Mouse (Mus musculus) E14TG2a.4 (cell line): ENCODE measurements at regions not wholly inside any gene's neighbourhood (a gene's known extent, or its start where the extent isn't known, plus 50 kb on each side); places are given as distances from the start of the nearest gene placed in this dataset.

Experiments used
- CTCF ChIP-seq: conservative IDR thresholded peaks from 2 replicates; pipeline ENCODE4 v1.5.1; 2014; ENCODE audit warnings: low read length
- NANOG ChIP-seq: IDR thresholded peaks from 2 replicates; pipeline ENCODE4 v1.6.1; 2014; ENCODE audit warnings: borderline replicate concordance, low read length, mixed read lengths

DNA sequence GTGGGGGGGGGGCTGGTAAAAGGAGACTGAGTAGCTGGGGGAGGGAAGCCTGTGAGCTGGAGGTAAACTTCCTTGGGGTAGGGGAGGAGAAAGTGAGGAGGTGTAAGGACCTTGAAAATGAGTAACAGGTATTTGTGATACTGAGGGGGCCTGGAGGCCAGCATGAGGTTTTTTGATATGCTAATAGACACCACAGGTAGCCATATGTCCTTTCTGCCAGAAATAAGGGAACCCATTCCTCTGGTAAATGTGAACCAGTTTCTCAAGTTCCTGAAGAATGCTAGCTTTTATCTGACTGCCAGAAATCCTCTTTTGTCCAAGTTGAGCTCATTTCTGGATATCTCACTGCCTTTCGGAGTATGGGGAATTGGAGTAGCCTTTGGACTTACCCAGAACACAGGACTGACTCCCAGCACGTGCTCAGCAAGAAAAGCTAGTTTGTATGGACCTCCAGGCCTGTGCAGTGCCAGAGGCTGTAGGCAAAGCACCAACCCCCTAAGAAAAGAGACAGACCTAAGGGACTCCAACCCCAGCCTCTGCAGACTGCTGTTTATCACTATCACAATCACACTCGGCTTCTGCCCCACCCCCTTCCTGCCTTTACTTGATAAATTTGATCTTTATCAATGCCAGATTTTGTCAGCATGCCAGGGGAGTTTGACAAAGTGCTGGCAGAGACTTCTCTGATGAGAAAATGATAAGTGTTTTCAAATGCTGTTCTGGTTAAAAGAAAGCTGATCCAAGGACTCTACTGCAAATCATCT lies 552.0 kb upstream of the Intu start:
- no peak for TF ChIP-seq CTCF
- TF ChIP-seq NANOG = peak; percentile 47; the same call in 1 of the 2 replicates
